Mouse (Mus musculus) ES-Bruce4 (cell line): ENCODE measurements at regions not wholly inside any gene's neighbourhood (a gene's known extent, or its start where the extent isn't known, plus 50 kb on each side); places are given as distances from the start of the nearest gene placed in this dataset.
"Not testable (repeated sequence)": the region's sequence is repeated elsewhere in the genome, so short reads cannot be mapped to it uniquely, and the experiment has no call there.

Source experiments
- H3K27ac ChIP-seq: 2 replicates; pipeline ENCODE4 v1.5.1; 2012; ENCODE audit warnings: low read length, inconsistent platforms; ENCODE audit not compliant: insufficient read depth
- H3K27me3 ChIP-seq: 2 replicates; pipeline ENCODE4 v1.6.1; 2012; ENCODE audit warnings: mild to moderate bottlenecking, low read length, inconsistent platforms; ENCODE audit not compliant: control insufficient read depth, poor library complexity, insufficient read depth, severe bottlenecking
- H3K36me3 ChIP-seq: 2 replicates; pipeline ENCODE4 v1.6.1; 2012; ENCODE audit warnings: inconsistent platforms, mild to moderate bottlenecking, low read length, moderate library complexity; ENCODE audit not compliant: control insufficient read depth, poor library complexity, insufficient read depth, severe bottlenecking
- H3K4me1 ChIP-seq: one replicate; pipeline ENCODE4 v1.8.1; 2011; ENCODE audit warnings: low read length; ENCODE audit not compliant: control insufficient read depth, insufficient read depth
- H3K4me3 ChIP-seq: 2 replicates; pipeline ENCODE4 v1.5.1; 2011; ENCODE audit warnings: low read depth, mild to moderate bottlenecking, low read length
- H3K9ac ChIP-seq: 2 replicates; pipeline ENCODE4 v1.6.1; 2012; ENCODE audit warnings: low read depth, mild to moderate bottlenecking, inconsistent platforms; ENCODE audit not compliant: poor library complexity, severe bottlenecking
- H3K9me3 ChIP-seq: replicated peaks from 2 replicates; pipeline ENCODE4 v1.6.1; 2012; ENCODE audit warnings: mild to moderate bottlenecking, low read length, inconsistent platforms; ENCODE audit not compliant: control insufficient read depth, poor library complexity, insufficient read depth, severe bottlenecking
- CTCF ChIP-seq: IDR thresholded peaks from one replicate; pipeline ENCODE4 v1.8.1; 2011; ENCODE audit warnings: low read depth, low read length
- EP300 ChIP-seq: IDR thresholded peaks from 2 replicates; pipeline ENCODE4 v1.6.1; 2011; ENCODE audit warnings: low read depth, low read length; ENCODE audit not compliant: insufficient read depth
- POLR2A ChIP-seq: IDR thresholded peaks from one replicate; pipeline ENCODE4 v1.8.1; 2011; ENCODE audit warnings: low read length; ENCODE audit not compliant: insufficient read depth

GRCm38 (mm10) chr12:104623896-104624685 is 127.7 kb downstream of the Dicer1 start:
- Histone ChIP-seq H3K4me1 (no peaks in the 10 kb centered on the region), H3K9me3 (no peaks in the 10 kb centered on the region), H3K9ac (no peak overlapping the region), H3K36me3 (no peaks in the 10 kb centered on the region), H3K4me3 (no peak overlapping the region), H3K27me3 (no peaks in the 10 kb centered on the region), H3K27ac (no peak overlapping the region)
- TF ChIP-seq EP300 (no peak), POLR2A (no peak), CTCF (no peak)

GRCm38 (mm10) chr12:104617111-104617725 is 134.5 kb downstream of the Dicer1 start:
- TF ChIP-seq EP300 (no peak), CTCF (no peak), POLR2A (no peak)
- H3K4me1 ChIP-seq: no peaks in the 10 kb centered on the region
- no peaks in the 10 kb centered on the region for H3K9me3 ChIP-seq
- no peak overlapping the region for H3K4me3 ChIP-seq
- H3K27me3 ChIP-seq: no peaks in the 10 kb centered on the region
- H3K27ac ChIP-seq: no peak overlapping the region
- H3K36me3 ChIP-seq: no peaks in the 10 kb centered on the region
- no peak overlapping the region for H3K9ac ChIP-seq

DNA sequence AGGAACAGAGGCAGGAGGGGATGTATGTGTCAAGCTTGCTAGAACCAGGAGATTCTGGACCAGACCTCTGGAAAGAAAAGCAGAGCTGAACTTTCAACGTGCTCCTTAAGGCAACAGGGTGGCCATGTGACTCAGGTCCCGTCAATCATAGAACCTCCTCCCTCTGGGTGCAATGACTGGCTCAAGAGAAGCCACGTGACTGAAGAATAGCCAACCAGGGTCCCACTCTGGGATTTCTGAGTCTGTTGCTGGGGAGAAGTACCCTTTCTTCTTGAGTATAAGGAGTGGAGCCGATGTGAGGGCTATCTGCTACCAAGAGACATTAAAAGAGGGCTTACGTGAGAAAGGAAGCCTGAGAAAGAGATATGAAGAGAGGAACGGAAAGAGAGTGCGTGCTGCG is 137.5 kb downstream of the Dicer1 start:
- no peak for TF ChIP-seq CTCF
- no peak for TF ChIP-seq POLR2A
- TF ChIP-seq EP300: no peak
- H3K4me1 ChIP-seq: no peaks in the 10 kb centered on the region
- no peak overlapping the region for H3K4me3 ChIP-seq
- no peak overlapping the region for H3K9ac ChIP-seq
- no peaks in the 10 kb centered on the region for H3K36me3 ChIP-seq
- no peaks in the 10 kb centered on the region for H3K27me3 ChIP-seq
- no peaks in the 10 kb centered on the region for H3K9me3 ChIP-seq
- no peak overlapping the region for H3K27ac ChIP-seq

DNA sequence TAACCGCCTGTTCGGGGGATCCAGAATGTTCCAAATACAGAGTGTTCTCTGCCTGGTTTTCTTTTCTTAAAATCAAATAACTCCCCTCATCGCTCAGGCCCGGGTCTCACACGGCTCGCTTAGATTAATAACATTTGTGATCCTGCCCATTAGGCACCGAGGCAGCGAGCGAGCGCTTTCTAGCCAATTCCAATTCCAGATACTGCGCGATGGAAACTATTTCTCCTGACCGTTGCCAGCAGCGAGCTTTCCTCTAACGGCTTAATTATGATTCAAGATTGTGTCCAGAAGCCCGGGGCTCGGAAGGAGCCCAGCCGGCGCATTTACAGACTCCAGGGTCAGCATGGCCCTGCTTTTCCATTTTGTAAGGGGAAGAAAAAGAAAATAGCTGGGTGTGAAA is 136.6 kb upstream of the Gsc start:
- H3K27me3 ChIP-seq: no peaks in the 10 kb centered on the region
- H3K27ac ChIP-seq: no peak overlapping the region
- no peaks in the 10 kb centered on the region for H3K9me3 ChIP-seq
- no peak for TF ChIP-seq CTCF
- no peak for TF ChIP-seq POLR2A
- TF ChIP-seq EP300: no peak
- H3K4me1 ChIP-seq: no peaks in the 10 kb centered on the region
- no peak overlapping the region for H3K4me3 ChIP-seq
- no peaks in the 10 kb centered on the region for H3K36me3 ChIP-seq
- no peak overlapping the region for H3K9ac ChIP-seq

DNA sequence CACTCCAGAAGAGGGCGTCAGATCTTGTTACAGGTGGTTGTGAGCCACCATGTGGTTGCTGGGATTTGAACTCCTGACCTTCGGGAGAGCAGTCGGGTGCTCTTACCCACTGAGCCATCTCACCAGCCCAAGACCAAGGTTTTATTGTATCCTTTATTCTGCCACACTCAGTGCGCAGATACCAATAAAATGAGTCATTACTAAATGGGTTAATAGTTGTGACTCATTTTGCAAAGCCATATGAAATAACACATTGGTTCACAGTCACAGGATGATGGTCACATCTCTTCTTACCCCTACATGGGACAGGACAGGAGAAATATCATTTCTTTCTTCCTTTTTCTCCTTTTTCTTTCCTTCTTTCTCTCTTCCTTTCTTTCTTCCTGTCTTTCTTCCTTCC is 135.8 kb upstream of the Gsc start:
- H3K27ac ChIP-seq, H3K9me3 ChIP-seq, H3K4me3 ChIP-seq, H3K36me3 ChIP-seq, H3K4me1 ChIP-seq, H3K9ac ChIP-seq, H3K27me3 ChIP-seq: not testable (repeated sequence)

GRCm38 (mm10) chr12:104607410-104607809 is 134.3 kb upstream of the Gsc start:
- Histone ChIP-seq H3K36me3 (no peaks in the 10 kb centered on the region), H3K9me3 (no peaks in the 10 kb centered on the region), H3K4me1 (no peaks in the 10 kb centered on the region), H3K4me3 (no peak overlapping the region), H3K9ac (no peak overlapping the region), H3K27ac (no peak overlapping the region), H3K27me3 (no peaks in the 10 kb centered on the region)
- TF ChIP-seq POLR2A: no peak
- TF ChIP-seq CTCF: no peak
- TF ChIP-seq EP300: no peak
